Mouse (Mus musculus) limb, embryonic 10.5 days (tissue): ENCODE data around the gene Asic2. TPM values are rescaled to one million over a fixed set of nuclear protein-coding genes. Genes with fewer than 3 reads are reported as not detected.

Experiments
- DNase-seq: peaks from one replicate; pipeline ENCODE4 v3.0.0-alpha.2; 2017; ENCODE audit warnings: low spot score
- H3K27ac ChIP-seq: fragments of 300-500 bp; sonication (generic); 2 replicates; pipeline ENCODE4 v1.5.1; 2016; ENCODE audit warnings: mild to moderate bottlenecking
- H3K27me3 ChIP-seq: fragments of 300-500 bp; sonication (generic); 2 replicates; pipeline ENCODE4 v1.6.1; 2016; ENCODE audit warnings: low read depth, mild to moderate bottlenecking; ENCODE audit not compliant: poor library complexity, severe bottlenecking
- H3K36me3 ChIP-seq: fragments of 300-500 bp; sonication (generic); 2 replicates; pipeline ENCODE4 v1.6.1; 2016; ENCODE audit warnings: mild to moderate bottlenecking, moderate library complexity
- H3K4me1 ChIP-seq: fragments of 300-500 bp; sonication (generic); 2 replicates; pipeline ENCODE4 v1.6.1; 2016
- H3K4me3 ChIP-seq: fragments of 300-500 bp; sonication (generic); 2 replicates; pipeline ENCODE4 v1.5.1; 2016; ENCODE audit warnings: mild to moderate bottlenecking, moderate library complexity
- H3K9me3 ChIP-seq: fragments of 300-500 bp; sonication (generic); replicated peaks from 2 replicates; pipeline ENCODE4 v1.6.1; 2016; ENCODE audit warnings: mild to moderate bottlenecking
- WGBS: fragments of 180-500 bp; shearing (Covaris S2); methylation state at CpG from one replicate; pipeline ENCODE4 v1.1.7; 2016; 5-methylcytosine and 5-hydroxymethylcytosine counted together
- polyA plus RNA-seq: library from polyadenylated mRNA; unstranded; fragments of >200 nt; fragmentation: Nextera tagmentation; extraction: Ambion mirVana; gene quantifications from 2 replicates; pipeline ENCODE4 v1.2.1, GENCODE M21; 2016

Asic2 gene
- polyA plus RNA-seq, 1 experiment from 2014 or later, result 1.1 TPM

DNA sequence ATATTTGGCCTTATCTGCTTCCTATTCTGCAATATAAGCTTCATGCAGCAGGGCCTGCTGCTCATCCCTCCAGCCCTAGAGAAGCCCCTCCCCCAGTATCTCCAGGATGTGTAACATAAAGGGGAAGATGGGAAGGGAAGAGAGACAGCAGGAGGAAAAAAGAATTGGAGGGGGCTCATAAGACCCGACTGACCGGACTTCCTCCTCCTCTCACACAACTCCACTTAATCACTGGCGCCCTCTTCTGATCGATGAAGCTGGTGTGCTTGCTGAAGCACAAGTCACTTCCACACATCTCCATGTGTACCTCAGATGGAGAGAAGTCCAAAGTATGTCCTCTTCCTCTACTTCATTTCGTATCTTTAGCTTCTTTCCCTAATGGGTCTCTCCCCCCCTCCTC lies 506.1 kb downstream of the Asic2 start:
- 7% methylated on average over 5 of the region's 5 CpGs for WGBS
- DNase-seq, result peak; percentile 47
- H3K4me1 ChIP-seq, result peaks cover 9% of the 10 kb centered on the region
- H3K27me3 ChIP-seq, result 0 out of 2 replicates have a peak, but pooled peaks cover 3% of the 10 kb centered on the region
- H3K9me3 ChIP-seq, result no peaks in the 10 kb centered on the region
- no peak overlapping the region for H3K27ac ChIP-seq
- H3K36me3 ChIP-seq, result no peaks in the 10 kb centered on the region
- H3K4me3 ChIP-seq, result no peak overlapping the region

DNA sequence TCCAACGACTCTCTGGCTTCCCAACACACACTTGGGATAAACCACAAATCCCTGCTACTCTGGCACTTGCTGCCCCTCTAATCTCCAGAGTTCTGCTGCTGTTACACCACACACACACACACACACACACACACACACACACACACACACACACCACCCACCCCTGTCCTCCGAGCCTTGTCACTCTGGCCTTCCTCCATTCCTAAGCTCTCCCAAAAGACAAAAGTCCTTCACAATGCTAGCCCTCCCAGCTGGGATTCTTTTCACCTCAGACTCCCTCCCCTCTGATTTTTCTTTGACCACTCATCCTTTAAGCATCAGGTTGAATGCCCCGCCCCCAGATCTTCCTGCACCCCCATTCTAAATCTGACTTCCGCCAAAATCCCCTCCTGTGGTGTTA lies 506.5 kb downstream of the Asic2 start:
- 35% methylated on average over 4 of the region's 4 CpGs for WGBS
- no peaks in the 10 kb centered on the region for H3K9me3 ChIP-seq
- no peaks in the 10 kb centered on the region for H3K36me3 ChIP-seq
- peaks cover 12% of the 10 kb centered on the region for H3K4me1 ChIP-seq
- H3K27ac ChIP-seq, result no peak overlapping the region
- no peak for DNase-seq
- H3K27me3 ChIP-seq, result 0 out of 2 replicates have a peak, but pooled peaks cover 3% of the 10 kb centered on the region
- H3K4me3 ChIP-seq, result no peak overlapping the region

DNA sequence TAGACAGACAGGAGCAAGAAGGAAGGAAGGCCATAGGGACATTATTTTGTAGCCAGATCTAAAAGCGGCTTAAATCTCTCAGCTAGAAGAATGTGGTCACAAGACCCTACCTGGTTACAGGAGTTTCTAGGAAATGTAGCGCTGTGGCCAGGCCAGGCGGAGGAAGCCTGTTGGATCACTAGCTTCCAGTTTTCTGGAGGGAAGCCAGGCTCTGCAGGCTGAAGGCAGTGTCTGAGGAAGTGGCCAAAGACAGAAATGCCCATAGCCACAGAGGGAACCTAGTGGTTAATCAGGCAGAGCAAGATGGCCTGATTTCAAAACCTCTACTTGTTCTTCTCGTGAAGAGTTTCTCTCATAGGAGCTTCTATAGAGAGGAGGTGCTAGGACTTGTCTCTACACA lies 513.3 kb downstream of the Asic2 start:
- DNase-seq, result no peak
- H3K27me3 ChIP-seq, result 0 out of 2 replicates have a peak, but pooled peaks cover 5% of the 10 kb centered on the region
- no peak overlapping the region for H3K4me3 ChIP-seq
- H3K36me3 ChIP-seq, result no peaks in the 10 kb centered on the region
- H3K9me3 ChIP-seq, result no peaks in the 10 kb centered on the region
- 92% methylated on average over 4 of the region's 4 CpGs for WGBS
- H3K27ac ChIP-seq, result no peak overlapping the region
- peaks cover 44% of the 10 kb centered on the region for H3K4me1 ChIP-seq

DNA sequence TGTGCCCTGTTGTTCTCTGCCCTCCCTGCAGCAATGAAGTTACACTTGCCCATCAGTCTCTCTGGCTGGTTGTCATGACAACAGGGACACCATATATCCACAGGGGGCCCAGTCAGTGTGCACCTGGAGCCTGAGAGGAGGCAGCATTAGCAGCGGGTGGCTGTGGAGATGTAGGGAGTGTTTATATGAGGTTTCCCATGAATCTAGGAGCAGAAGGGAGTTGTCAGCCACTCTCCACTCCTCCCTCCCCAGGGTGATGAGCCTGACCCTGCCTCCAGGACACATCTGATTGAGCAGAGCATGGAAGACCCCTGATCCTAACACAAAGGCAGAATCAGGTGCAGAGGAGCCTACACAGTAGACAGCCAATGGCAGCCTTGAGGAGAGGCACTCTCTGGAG lies 514.1 kb downstream of the Asic2 start:
- WGBS, result 10% methylated on average over 1 of the region's 1 CpGs
- 0 out of 2 replicates have a peak overlapping the region, but pooled peaks have one; percentile 10 for H3K4me3 ChIP-seq
- no peak for DNase-seq
- H3K27ac ChIP-seq, result peak overlapping the region; percentile 61
- no peaks in the 10 kb centered on the region for H3K36me3 ChIP-seq
- H3K4me1 ChIP-seq, result peaks cover 52% of the 10 kb centered on the region
- H3K9me3 ChIP-seq, result no peaks in the 10 kb centered on the region
- 0 out of 2 replicates have a peak, but pooled peaks cover 5% of the 10 kb centered on the region for H3K27me3 ChIP-seq

DNA sequence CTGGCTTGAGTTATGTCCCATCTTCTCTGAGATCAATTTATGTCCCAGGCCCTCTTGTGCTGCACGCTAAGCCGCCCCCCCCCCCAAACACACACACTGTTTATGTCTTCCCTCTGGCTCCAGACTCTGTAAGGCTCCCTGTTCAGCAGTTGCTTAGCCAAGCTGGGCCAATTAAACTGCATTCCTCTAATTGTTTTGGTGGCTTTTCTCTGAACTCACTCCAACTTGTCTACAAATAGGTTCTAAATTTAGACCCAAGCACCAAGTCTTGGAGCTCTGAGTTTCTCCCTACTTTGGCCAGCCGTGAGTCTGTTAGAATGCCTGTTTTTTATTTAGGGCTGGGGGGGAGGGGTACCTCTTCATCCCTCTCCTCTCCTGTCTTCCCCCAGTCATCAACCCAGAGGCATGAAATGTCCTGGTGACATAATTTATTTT lies 519.0 kb downstream of the Asic2 start:
- WGBS, result 7% methylated on average over 3 of the region's 3 CpGs
- no peaks in the 10 kb centered on the region for H3K9me3 ChIP-seq
- H3K4me1 ChIP-seq, result peaks cover 63% of the 10 kb centered on the region
- H3K27ac ChIP-seq, result peak overlapping the region; percentile 74
- no peaks in the 10 kb centered on the region for H3K36me3 ChIP-seq
- H3K27me3 ChIP-seq, result peaks cover 8% of the 10 kb centered on the region; the same call in 1 of the 2 replicates
- no peak overlapping the region for H3K4me3 ChIP-seq
- DNase-seq, result peak; percentile 76

DNA sequence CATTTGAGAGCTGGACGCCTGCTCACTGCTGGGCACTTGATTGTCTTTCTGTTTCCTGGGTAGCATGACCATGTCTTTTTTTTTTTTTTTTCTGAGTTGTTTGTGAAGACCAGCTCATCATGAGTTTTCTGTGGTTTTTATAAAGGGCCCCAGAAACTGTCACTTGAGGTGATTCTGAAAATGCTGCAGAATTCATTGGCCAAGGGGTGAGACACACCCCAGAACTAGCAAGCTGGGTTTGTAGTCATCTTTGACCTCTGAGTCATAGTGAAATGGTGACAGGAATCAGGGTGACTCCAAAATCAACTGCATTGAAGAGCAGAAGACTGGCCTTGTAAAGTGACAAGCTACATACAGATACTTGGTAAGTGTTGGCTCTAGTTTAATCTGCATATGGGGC lies 521.9 kb downstream of the Asic2 start:
- WGBS, result 87% methylated on average over 1 of the region's 1 CpGs
- H3K36me3 ChIP-seq, result no peaks in the 10 kb centered on the region
- DNase-seq, result no peak

DNA sequence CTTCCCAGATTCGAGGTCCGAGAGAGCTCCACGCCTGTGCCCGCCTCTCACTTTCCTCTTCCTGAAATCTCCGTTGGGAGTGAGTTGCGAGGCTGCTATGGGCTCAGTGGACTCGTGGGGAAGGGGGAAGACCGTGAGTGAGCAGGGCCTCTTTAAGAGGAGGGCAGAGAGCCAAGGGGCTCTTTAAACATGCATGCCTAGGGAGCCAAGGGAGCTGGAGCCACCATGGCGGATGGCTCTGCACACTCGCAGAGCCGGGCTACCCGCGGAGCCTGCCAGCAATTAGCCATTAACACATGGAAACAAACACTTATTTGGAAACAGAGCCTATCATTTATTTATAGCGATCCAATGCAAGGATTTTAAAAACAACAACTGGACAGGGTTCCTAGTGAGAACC lies 541.4 kb downstream of the Asic2 start:
- no peaks in the 10 kb centered on the region for H3K36me3 ChIP-seq
- no peak overlapping the region for H3K27ac ChIP-seq
- WGBS, result 75% methylated on average over 14 of the region's 14 CpGs
- no peak for DNase-seq
- H3K27me3 ChIP-seq, result no peaks in the 10 kb centered on the region
- no peaks in the 10 kb centered on the region for H3K9me3 ChIP-seq
- no peak overlapping the region for H3K4me3 ChIP-seq
- H3K4me1 ChIP-seq, result peaks cover 6% of the 10 kb centered on the region; the same call in 1 of the 2 replicates

More for the DNA sequence above, 521.9 kb downstream of the Asic2 start:
- peaks cover 4% of the 10 kb centered on the region; the same call in 1 of the 2 replicates for H3K27me3 ChIP-seq
- peaks cover 40% of the 10 kb centered on the region for H3K4me1 ChIP-seq
- H3K4me3 ChIP-seq, result no peak overlapping the region
- H3K9me3 ChIP-seq, result no peaks in the 10 kb centered on the region
- no peak overlapping the region for H3K27ac ChIP-seq

DNA sequence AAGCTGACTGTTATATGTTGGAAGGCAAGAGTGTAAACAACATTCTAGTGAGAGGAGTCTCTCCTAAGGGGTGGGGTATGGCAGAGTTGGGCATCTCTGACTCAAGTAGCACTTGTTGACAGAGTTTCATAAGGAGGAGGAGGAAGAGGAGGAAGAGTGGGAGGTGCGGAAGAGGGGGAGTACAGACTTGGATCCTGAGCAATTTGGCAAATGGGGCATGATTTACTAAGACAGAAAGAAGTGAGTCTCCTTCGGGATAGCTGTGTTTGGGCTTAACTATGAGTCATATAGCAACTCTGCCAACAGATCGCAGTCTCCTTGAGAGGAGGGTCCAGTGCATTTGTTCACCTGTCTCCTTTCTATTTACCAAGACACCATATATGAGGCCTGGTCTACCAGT lies 549.1 kb downstream of the Asic2 start:
- Histone ChIP-seq H3K36me3 (no peaks in the 10 kb centered on the region), H3K27me3 (no peaks in the 10 kb centered on the region), H3K27ac (no peak overlapping the region), H3K4me3 (no peak overlapping the region), H3K9me3 (no peaks in the 10 kb centered on the region), H3K4me1 (no peaks in the 10 kb centered on the region)
- 91% methylated on average over 3 of the region's 3 CpGs for WGBS
- no peak for DNase-seq

DNA sequence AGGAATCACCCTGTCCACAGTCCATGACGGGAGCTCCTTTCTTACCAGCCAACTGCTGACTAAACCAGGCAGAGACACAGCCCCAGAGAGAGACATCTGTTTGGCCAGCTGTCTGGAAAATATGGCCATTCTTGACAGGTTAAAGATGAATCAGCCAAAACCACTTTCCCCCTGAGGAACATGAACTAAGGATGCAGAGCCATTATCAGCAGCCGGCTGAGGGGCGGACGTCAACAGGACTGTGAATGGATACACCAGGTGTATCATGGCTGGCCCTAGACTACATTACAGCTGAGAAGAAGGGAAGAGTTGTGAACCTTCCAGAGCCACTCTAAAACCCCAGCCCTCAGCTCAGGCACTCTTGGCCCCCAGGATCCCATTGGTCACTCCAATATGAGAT lies 550.2 kb downstream of the Asic2 start:
- Histone ChIP-seq H3K27me3 (no peaks in the 10 kb centered on the region), H3K4me3 (no peak overlapping the region), H3K4me1 (no peaks in the 10 kb centered on the region), H3K36me3 (no peaks in the 10 kb centered on the region), H3K9me3 (no peaks in the 10 kb centered on the region), H3K27ac (no peak overlapping the region)
- DNase-seq, result no peak
- 93% methylated on average over 4 of the region's 4 CpGs for WGBS

DNA sequence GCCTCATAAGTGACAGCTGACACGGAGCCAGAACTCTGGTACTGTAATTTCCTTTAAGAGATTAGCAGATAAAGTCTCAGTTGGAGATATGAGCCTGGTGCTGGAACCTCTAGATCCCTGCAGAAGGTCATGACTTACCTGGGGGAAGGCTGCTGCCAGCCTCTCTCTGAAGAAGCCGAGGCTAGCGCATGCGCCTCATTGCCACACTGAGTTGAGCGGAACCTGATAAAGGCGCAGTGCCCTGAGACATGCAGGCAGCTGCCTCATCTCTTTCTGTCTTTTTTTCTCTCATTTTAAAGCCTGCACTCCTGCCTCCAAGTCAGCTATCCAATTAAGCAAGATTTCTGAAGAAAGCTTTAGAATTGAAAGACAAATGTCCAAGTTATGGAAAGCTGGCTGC lies 551.9 kb downstream of the Asic2 start:
- Histone ChIP-seq H3K4me1 (no peaks in the 10 kb centered on the region), H3K27ac (no peak overlapping the region)
- WGBS, result 93% methylated on average over 6 of the region's 6 CpGs

DNA sequence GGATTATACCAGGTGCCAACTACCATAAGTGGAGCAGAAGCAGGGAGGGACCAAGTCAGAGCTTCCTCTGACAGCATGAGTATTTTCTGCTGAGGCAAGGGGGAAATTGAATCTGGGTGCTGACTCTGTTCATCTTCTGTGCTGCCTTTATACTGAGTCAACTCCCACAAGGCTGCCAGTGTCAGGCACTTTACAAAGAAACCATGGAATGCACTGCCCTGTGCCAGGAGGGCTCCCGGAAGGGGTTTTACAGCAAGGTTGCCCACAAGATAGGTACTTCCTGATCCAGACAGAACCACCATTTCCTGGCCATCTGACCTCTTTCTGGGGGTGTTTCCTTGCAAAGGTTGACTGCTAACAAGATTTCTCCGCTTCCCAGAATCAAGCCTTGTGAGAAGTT lies 553.7 kb downstream of the Asic2 start:
- Histone ChIP-seq H3K36me3 (no peaks in the 10 kb centered on the region), H3K4me3 (no peak overlapping the region), H3K27me3 (no peaks in the 10 kb centered on the region), H3K9me3 (no peaks in the 10 kb centered on the region), H3K27ac (no peak overlapping the region), H3K4me1 (no peaks in the 10 kb centered on the region)
- DNase-seq, result no peak
- 84% methylated on average over 2 of the region's 2 CpGs for WGBS

More for the DNA sequence above, 551.9 kb downstream of the Asic2 start:
- H3K27me3 ChIP-seq, result no peaks in the 10 kb centered on the region
- no peaks in the 10 kb centered on the region for H3K9me3 ChIP-seq
- DNase-seq, result no peak
- no peaks in the 10 kb centered on the region for H3K36me3 ChIP-seq
- no peak overlapping the region for H3K4me3 ChIP-seq

DNA sequence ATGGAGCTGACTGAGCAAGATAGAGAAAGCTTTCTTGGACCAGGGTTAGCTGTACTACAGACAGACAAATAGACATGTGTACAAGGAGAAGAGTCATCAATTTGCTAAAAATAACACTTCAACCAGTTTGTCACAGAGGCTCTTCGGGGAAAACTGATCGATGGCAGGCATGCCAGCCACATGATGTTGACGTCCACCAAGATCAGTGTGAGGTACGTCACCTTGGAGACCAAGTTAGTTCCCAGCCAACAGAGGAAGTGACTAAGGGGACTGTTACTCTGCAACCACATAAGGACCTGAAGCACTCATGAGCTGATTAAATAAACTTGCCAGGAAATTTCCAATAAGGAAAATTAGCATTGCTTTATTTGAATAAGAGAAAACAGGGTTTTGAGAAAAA lies 557.0 kb downstream of the Asic2 start:
- H3K4me3 ChIP-seq, result no peak overlapping the region
- H3K36me3 ChIP-seq, result no peaks in the 10 kb centered on the region
- no peak for DNase-seq
- no peaks in the 10 kb centered on the region for H3K27me3 ChIP-seq
- H3K27ac ChIP-seq, result no peak overlapping the region
- no peaks in the 10 kb centered on the region for H3K4me1 ChIP-seq
- 86% methylated on average over 4 of the region's 4 CpGs for WGBS
- H3K9me3 ChIP-seq, result no peaks in the 10 kb centered on the region

DNA sequence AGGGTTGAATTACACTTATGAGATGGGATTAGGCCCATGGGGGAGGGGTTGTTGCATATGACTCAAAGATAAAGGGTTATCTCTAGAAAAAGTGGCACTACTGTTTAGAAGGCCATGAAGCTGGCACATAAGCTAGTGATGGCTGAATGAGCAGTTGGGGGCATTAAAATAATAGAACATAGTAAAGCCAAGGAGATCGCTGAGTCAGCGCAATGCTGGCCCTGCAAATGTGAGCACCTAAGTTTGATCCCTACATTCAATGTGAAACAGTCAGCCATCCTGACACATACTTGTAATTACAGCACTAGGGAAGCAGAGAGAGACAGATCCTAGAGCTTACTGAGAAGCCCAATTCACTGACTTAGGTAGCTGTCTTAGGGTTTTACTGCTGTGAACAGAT lies 562.3 kb downstream of the Asic2 start:
- Histone ChIP-seq H3K4me1 (peaks cover 10% of the 10 kb centered on the region), H3K27me3 (no peaks in the 10 kb centered on the region), H3K9me3 (no peaks in the 10 kb centered on the region), H3K36me3 (no peaks in the 10 kb centered on the region), H3K27ac (no peak overlapping the region), H3K4me3 (no peak overlapping the region)
- WGBS, result 98% methylated on average over 2 of the region's 2 CpGs
- no peak for DNase-seq

DNA sequence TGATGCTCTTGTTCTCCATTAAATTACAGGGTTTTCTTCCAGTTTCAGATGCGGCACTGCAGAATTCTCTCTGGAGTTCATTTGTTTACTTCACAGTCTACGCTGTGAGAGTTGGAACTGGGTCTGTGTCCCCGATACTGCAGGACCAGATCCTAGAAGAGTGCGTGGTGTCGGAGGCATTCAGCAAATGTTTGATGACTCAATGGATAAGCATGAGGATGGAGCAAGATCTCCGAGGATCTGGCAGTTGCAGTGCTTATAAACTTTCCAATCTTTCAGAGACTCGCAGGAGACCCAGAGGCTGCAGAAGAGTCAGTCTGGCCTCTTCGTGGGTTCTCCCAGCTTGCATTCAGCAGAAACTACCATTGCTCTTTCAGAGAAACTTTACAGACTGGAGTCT lies 566.0 kb downstream of the Asic2 start:
- H3K4me3 ChIP-seq, result no peak overlapping the region
- no peaks in the 10 kb centered on the region for H3K27me3 ChIP-seq
- 89% methylated on average over 8 of the region's 8 CpGs for WGBS
- DNase-seq, result no peak
- H3K27ac ChIP-seq, result no peak overlapping the region
- peaks cover 10% of the 10 kb centered on the region for H3K4me1 ChIP-seq
- no peaks in the 10 kb centered on the region for H3K36me3 ChIP-seq
- no peaks in the 10 kb centered on the region for H3K9me3 ChIP-seq
